Mouse (Mus musculus) adipocyte (in vitro differentiated cells): ENCODE measurements at regions not wholly inside any gene's neighbourhood (a gene's known extent, or its start where the extent isn't known, plus 50 kb on each side); places are given as distances from the start of the nearest gene placed in this dataset.

ENCODE experiments used
- DNase-seq: peaks from one replicate; pipeline ENCODE4 v3.0.0-alpha.2; 2016; ENCODE audit warnings: low spot score

- DNase-seq, result no peak
Measured at GRCm38 (mm10) chr15:61158041-61158545, 235.3 kb upstream of the A1bg start.

- DNase-seq, result peak; percentile 93
Measured at GRCm38 (mm10) chr15:61157543-61157942, 234.7 kb upstream of the A1bg start.

DNA sequence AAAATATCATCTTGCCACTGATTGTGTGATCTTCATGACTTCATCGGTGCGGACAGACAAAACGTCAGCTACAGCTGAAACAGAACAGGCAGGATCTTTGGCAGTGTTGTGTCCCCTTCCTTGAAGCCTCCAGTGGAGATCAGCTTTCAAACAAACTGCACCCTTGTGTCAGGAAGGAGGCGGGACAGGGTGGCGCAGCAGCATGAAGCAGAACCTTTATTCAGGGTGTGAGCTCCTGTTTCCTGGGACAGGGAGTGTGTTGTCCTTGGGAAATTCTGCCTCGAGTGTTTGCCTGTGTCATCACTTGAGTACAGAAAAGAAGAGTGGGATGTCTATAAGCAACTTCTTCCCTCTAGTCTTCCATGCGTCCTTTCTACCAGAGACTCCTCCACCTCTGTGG lies 232.7 kb upstream of the A1bg start:
- no peak for DNase-seq

DNA sequence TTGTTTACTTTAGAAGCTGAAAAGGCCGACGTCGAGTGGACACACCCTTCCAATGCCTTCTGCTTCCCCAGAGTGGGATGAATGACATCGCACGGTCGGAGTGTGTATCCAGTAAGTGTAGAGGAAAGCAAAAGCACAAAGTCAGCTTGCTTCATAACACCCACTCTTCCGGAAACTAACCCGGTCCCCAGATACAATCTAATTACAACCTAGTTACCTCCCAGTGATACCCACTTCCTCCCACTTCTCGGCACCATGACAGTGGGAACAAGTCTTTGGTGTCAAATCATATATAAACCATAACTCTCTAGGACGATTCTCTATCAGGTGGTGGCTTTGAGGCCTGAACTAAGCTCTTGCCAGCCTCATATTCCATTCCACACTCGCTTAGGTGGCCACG lies 231.4 kb upstream of the A1bg start:
- DNase-seq, result no peak

- no peak for DNase-seq
Measured at GRCm38 (mm10) chr15:61142851-61143250, 220.0 kb upstream of the A1bg start.

DNA sequence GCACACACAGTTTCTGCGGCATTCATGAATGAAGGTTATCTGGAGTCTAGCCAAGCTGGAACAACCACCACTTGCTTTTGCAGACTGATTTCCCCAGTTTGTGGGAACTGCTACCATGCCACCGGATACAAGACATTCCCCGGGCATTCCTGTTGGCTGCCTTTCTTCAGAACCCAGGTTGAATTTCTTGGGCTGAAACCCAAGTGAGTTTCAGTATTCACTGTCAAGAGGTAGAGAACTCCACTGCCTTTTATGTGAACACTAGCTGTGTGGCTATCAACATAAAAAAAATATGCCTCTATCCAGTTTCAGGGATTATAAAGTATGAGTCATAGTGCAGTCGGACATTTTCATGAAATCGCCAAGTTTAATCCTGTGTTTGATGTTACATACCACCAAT lies 216.3 kb upstream of the A1bg start:
- DNase-seq, result no peak

DNA sequence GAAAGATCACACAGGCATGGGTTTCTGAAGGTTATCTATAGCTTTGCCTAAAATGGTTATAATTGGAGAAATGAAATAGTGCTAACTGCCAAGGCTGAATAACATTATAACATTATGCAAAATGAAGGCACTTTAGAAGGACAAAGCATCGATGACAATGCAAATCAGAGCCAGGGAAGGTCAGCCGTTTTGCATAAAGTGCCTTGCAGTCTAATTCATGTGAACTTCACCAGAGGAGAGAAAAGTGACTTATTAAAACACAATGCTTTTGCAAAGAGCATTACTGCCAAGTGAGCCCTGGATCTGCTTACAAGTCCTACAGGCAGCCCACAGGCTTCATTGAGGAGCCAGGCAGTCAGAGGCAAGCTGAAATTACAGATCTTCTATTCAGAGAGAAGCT lies 214.0 kb upstream of the A1bg start:
- no peak for DNase-seq

DNA sequence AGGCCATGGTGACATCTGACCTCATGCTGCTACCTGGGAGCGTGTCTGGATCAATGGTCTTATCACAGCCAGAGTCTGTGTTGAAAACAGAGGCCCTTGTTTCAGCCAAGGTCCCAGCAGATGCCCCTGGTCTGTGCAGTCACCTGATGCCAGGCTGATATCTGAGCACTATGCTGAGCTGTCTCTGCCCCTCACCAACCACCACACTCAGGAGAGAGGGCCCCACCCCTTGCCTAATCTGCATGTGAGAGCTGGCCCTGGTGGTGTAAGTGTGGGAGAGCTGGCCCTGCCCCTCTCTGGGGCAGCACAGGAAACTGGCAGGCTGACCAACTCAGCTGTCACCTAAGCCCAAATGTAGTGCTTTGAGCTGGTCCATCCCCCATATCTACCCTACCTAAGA lies 210.5 kb upstream of the A1bg start:
- DNase-seq, result no peak

- DNase-seq, result peak; percentile 14
Measured at GRCm38 (mm10) chr15:61127971-61128370, 205.2 kb upstream of the A1bg start.

GRCm38 (mm10) chr15:61127130-61127529 lies 204.3 kb upstream of the A1bg start:
- DNase-seq, result no peak

DNA sequence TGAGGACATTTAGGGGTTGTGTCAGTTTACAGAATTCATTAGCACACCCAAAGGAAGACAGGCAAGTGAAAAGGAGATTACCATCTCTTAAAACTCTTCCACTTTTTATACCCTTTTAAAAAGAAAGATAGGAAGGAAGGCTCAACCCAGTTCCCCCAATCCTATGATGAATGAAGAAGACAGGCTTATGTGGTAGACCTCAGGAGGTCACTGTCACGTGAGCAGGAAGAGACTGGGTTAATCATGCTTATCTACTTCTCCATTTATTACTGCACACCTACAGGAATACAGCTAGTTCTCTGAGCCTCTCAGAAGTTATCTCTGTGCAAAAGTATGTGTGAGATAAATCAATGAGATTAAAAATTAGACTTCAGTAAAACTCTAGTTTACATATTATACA lies 194.1 kb upstream of the A1bg start:
- DNase-seq, result no peak

- DNase-seq, result no peak
Measured at GRCm38 (mm10) chr15:61109429-61110128, 186.8 kb upstream of the A1bg start.

DNA sequence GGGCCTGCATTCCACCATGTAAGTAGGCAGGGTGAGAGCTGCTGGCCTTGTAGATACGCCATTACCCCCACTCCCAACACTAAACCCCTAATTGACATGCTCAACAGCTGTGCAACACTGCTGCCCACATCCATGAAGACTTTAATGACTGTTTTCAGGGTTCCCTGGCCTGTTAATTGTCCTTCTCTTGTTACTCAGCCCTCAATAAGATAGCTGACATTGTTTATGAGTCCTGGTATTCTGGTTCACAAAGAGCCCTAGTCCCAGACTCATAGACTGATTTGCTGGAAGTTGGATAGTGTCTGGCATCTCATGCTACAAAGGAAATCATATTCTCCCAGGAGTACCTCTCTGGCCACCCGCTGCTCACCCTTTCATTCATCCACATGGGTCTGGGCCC lies 186.1 kb upstream of the A1bg start:
- DNase-seq, result no peak

DNA sequence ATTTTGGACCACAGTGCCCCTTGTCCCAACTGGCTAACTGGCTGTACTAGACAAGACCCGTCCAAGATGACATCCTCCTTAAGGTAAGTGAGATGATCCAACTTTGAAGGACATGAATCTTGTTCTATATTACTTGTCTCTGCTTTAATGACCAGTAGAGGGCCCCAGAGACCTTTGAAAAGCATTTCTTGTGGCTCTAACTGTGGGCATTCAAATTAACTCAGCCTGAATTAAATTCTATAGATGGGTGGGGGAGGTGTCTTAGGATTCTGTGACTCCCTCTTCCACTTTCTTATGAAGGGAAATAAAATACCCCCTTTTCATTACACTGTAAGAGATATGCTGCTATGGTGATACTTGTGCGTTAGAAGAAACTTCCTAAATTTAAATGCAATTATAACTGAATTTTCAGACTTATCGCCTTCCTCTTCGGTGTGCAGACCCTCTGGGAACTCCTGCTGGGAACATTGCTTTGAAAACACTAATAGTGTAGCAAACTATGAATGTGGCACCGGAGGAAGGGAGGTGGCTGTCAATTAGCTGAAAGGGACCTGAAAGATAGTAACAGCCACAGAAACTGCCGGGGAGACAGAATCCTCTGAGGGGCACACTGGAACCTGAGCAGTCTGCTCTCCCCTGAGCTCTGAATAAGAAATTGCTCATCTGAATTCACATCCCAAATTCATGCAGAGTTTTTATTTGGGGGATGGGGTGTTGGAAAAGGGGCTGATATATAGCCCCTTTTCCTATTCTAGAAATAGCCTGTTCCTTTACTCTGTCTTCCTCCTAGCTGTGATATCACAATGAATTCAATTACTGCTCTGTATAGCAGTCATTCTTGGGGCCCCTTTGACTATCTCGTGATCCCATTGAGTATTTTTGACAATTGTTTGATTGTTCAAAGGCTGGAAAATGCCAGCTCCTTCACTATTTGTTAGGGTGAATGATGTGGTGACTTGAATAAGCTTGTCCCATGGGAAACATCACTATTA lies 179.9 kb upstream of the A1bg start:
- DNase-seq, result peak; percentile 81

GRCm38 (mm10) chr15:61100807-61101206 lies 178.0 kb upstream of the A1bg start:
- DNase-seq, result no peak

DNA sequence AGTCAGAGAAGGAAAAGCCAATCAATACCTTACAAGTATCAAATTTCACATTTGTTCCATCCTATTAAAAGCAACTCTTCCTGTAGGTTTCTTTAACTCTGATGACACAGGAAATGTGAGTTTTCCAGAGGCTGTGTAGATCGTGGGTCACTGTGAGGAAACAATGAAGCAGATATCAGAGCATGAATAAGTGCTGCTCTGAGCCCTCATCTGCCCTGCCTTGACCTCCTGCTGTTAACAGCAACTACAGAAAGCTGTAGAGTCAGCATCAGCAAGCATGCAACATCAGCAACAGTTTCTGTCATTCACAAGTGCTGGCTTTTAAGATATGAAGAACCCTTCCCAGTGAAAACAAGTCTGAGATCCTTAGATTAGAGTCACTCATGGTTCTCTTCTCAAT lies 176.2 kb upstream of the A1bg start:
- DNase-seq, result no peak

GRCm38 (mm10) chr15:61098519-61098918 lies 175.7 kb upstream of the A1bg start:
- no peak for DNase-seq

DNA sequence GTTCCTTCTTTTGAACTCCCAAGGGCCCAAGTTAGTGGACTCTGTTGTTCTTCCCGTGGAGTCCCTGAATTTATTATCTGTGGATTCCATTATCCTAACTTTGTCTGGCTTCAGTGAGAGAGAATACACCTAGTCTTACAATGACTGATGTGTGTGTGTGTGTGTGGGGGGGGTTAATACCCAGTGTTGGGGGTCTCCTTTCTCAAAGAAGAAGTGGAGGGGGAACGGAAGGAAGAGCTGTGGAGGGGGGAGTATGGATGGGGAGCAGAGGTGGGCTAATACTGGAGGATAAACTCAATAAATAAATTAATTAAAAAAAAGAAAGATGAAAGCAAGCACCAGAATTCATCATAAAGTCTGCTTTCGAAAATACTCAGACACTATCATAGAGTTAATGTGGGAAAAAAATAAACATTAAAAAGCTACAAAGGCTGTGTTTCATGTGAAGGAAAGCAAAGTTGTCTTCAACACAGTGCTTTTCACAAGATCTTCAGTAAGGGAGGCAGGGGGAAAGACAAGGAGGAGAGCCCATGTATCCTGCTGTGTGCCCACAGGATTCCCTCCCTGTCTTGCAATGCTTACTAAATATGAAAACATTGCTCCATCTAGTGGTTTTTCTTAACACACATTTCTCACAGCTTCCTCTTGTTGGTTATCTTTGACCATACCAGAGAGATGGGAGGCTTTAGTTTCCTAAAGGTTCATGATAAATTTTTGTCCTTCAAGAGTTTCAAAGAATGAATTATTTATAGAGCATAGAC lies 173.4 kb upstream of the A1bg start:
- DNase-seq, result peak; percentile 51

- no peak for DNase-seq
Measured at GRCm38 (mm10) chr15:61055017-61055609, 132.3 kb upstream of the A1bg start.

DNA sequence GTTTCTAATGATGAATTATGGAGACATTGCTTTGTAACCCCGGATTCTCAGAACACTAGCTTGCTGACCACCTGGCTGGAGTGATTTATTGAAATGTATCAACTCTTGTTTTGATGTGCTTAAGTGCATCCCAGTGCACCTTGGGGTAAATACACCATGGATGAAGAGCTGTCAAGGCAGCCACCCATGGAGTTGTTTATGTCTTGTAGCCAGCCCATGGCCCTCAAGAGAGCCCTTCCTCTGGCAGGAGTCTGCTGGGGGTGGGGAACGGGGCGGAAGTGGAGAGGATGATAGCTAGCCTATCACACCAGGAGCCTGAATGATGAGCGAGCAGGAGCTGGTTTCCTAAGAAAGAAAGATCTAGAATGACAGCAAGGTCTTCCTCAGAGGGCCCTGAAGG lies 128.6 kb upstream of the A1bg start:
- no peak for DNase-seq

DNA sequence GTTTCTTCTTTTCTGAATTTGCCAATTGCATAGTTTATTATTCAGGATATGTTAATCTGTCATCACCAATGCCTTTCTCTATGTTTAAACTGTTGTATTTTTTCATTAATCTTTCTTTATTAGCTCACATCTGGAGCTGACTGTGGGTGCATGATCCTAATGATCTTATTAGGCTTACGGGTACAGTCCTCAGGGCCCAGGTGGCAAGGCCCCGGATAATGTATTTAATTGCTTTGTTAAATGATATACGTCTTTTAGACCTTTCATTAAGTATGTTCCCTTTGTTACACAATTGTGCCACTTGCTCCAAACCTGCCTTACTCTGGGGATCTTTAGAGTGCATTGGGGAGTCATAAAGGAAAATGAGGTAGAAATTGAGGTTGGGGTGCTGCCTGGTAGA lies 86.7 kb upstream of the A1bg start:
- no peak for DNase-seq
